Comparison of ENCODE assay signal across 11 mouse cellular contexts in the genomic region with DNA sequence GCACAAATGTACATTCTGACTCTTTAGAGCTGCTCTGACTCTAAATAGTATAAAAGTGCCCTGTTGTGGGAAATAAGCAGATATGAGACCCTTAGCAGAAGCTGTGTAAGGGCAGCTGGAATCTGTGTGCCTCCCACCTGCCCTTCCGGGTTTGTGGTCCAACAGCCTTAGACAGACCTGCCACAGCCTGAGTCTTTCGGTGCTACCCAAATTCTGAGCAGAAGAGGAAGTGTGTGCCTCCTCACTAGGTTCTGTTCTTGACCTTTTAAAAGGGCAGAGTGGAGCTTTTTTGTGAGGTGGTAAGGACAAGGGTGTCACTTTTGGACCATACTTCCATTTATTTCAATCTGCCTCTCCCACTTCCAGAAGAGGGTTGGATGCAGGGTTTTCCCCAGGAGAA. TPM values are rescaled to one million over a fixed set of nuclear protein-coding genes. Genes with fewer than 3 reads are reported as not detected.
A peak's percentile ranks its signal among the peaks of the same experiment; 100 is the strongest.
DNase-seq lines count a peak whose midpoint lies in the region; ATAC-seq and TF ChIP-seq lines count a peak whose summit lies in the region.
"Had no signal": no experiment of that assay in that cellular context is flagged by ENCODE, and none has a peak within 500 bp of the region (broad histone marks: within the 10 kb centered on the region; RNA-seq: fewer than 3 reads in every experiment).

No protein-coding gene starts in this region.

- 0 out of 2 replicates have a peak overlapping the region, but pooled peaks have one; percentile 4 for H3K9ac ChIP-seq in CH12.LX (ENCODE audit: insufficient read depth, low read depth)
- H3K9ac ChIP-seq: forebrain, embryonic 15.5 days had no signal

- H3K36me3 ChIP-seq in CH12.LX (replicated peaks in 1 of 2; ENCODE audit: control insufficient read depth in 1 of 2, insufficient read depth in 1 of 2, low read length in 1 of 2): no peaks in the 10 kb centered on the region
- H3K36me3 ChIP-seq: forebrain, embryonic 15.5 days; hindbrain, embryonic 10.5 days had no signal

- H3K4me3 ChIP-seq in left cerebral cortex, adult 2 months: no peak overlapping the region
- H3K4me3 ChIP-seq in CH12.LX (replicated peaks in 1 of 3; ENCODE audit: low read depth in 2 of 3, low read length in 2 of 3, poor library complexity in 1 of 3): no peak overlapping the region
- H3K4me3 ChIP-seq in embryonic fibroblast, embryonic 13.5 days (ENCODE audit: insufficient read depth, low read length): no peak overlapping the region
- H3K4me3 ChIP-seq: forebrain, embryonic 15.5 days; hindbrain, embryonic 10.5 days had no signal

- H3K4me2 ChIP-seq in CH12.LX (ENCODE audit: insufficient read depth, low read depth, poor library complexity, severe bottlenecking): peak overlapping the region; percentile 30
- H3K4me2 ChIP-seq: forebrain, embryonic 15.5 days had no signal

- H3K9me3 ChIP-seq in CH12.LX (replicated peaks; ENCODE audit: low read length): no peaks in the 10 kb centered on the region
- H3K9me3 ChIP-seq: forebrain, embryonic 15.5 days; hindbrain, embryonic 10.5 days had no signal

- ATAC-seq in neutrophil, adult 5-6 weeks (ENCODE audit: extremely low read depth, insufficient number of reproducible peaks, low FRiP score, poor library complexity, severe bottlenecking): peak; percentile 42
- ATAC-seq: forebrain, embryonic 15.5 days had no signal

- DNase-seq in left cerebral cortex, adult 2 months (ENCODE audit: extremely low spot score in 1 of 2, low spot score in 2 of 2): no peak
- DNase-seq in left cerebral cortex, postnatal 10 days (ENCODE audit: extremely low spot score in 1 of 2, low spot score in 2 of 2): no peak
- peak; percentile 83 for DNase-seq in CH12.LX (ENCODE audit: extremely low read depth)
- DNase-seq in urinary bladder, adult 2 months (ENCODE audit: low spot score): no peak
- DNase-seq in frontal cortex, postnatal 36 days (ENCODE audit: low spot score in 2 of 2): no peak
- no peak for DNase-seq in gastrocnemius, postnatal 10 days
- DNase-seq: right cerebral cortex, adult 18-20 months had no signal

- TF ChIP-seq RAD21 in CH12.LX (IDR thresholded peaks at IDR 0.05; ENCODE audit: low read depth, low read length): no peak

- TF ChIP-seq CTCF in left cerebral cortex, adult 2 months (IDR thresholded peaks at IDR 0.05): no peak
- TF ChIP-seq CTCF in CH12.LX (conservative IDR thresholded peaks at IDR 0.05 in 1 of 2, IDR thresholded peaks at IDR 0.05 in 1 of 2; ENCODE audit: low read depth in 2 of 2, low read length in 2 of 2): no peak
- TF ChIP-seq CTCF in embryonic fibroblast, embryonic 13.5 days (IDR thresholded peaks at IDR 0.05; ENCODE audit: borderline replicate concordance, insufficient read depth, low read length): no peak

- no peaks in the 10 kb centered on the region for H3K27me3 ChIP-seq in CH12.LX (replicated peaks)
- H3K27me3 ChIP-seq: forebrain, embryonic 15.5 days had no signal

- peak; percentile 70 for TF ChIP-seq EP300 in CH12.LX (IDR thresholded peaks at IDR 0.05; ENCODE audit: low read length)

- dilution Hi-C loops in CH12.LX (cut with MboI; ENCODE audit: extremely low pct_ligation_motif_present, extremely low pct_unique_long_range_greater_than_20kb, low sequenced_read_pairs): no loop called here

- in situ Hi-C loops in CH12.LX (cut with MboI; ENCODE audit: low pct_ligation_motif_present, low pct_unique_long_range_greater_than_20kb, low sequenced_read_pairs): loop anchor here (5.0 kb wide), 1 partner anchor 80 kb away; the partner anchor contains the start of gene Ifnar2

- H3K79me2 ChIP-seq in CH12.LX (replicated peaks; ENCODE audit: control insufficient read depth, extremely low read depth, insufficient read depth, poor library complexity, severe bottlenecking): no peaks in the 10 kb centered on the region

- peak overlapping the region; percentile 59 for H3K27ac ChIP-seq in left cerebral cortex, adult 2 months
- peak overlapping the region; percentile 59 for H3K27ac ChIP-seq in CH12.LX (ENCODE audit: insufficient read depth, low read depth)
- peak overlapping the region; percentile 67; the same call in 1 of the 2 replicates for H3K27ac ChIP-seq in embryonic fibroblast, embryonic 13.5 days (ENCODE audit: insufficient read depth, low read length)
- H3K27ac ChIP-seq: forebrain, embryonic 15.5 days; hindbrain, embryonic 10.5 days had no signal

- peaks cover 32 to 81% of the 10 kb centered on the region in 2 experiments for H3K4me1 ChIP-seq in CH12.LX (ENCODE audit: control insufficient read depth in 1 of 2, insufficient read depth in 2 of 2)
- H3K4me1 ChIP-seq in embryonic fibroblast, embryonic 13.5 days (ENCODE audit: control insufficient read depth, insufficient read depth, low read length): peaks cover 11% of the 10 kb centered on the region
- H3K4me1 ChIP-seq: forebrain, embryonic 15.5 days had no signal

- TF ChIP-seq POLR2A in CH12.LX (IDR thresholded peaks at IDR 0.05; ENCODE audit: low read depth, low read length): peak; percentile 53
- TF ChIP-seq POLR2A in embryonic fibroblast, embryonic 13.5 days (IDR thresholded peaks at IDR 0.05; ENCODE audit: low read depth, low read length): no peak

- intact Hi-C loops in left cerebral cortex, adult 2 months (cut with DNase I): no loop called here
- intact Hi-C loops in left cerebral cortex, postnatal 10 days (cut with DNase I): no loop called here

TF ChIP-seq in CH12.LX, 34 proteins besides CTCF, POLR2A, EP300 and RAD21:
- no peak for TF ChIP-seq E2F4 (IDR thresholded peaks at IDR 0.05; ENCODE audit: insufficient replicate concordance, low read depth, low read length)
- 0 out of 2 replicates have a peak, but pooled peaks have one; percentile 35 for TF ChIP-seq CHD2 (IDR thresholded peaks at IDR 0.05; ENCODE audit: low read length)
- peak; percentile 53; the same call in 1 of the 2 replicates for TF ChIP-seq MEF2A (IDR thresholded peaks at IDR 0.05; ENCODE audit: borderline replicate concordance, low read depth, low read length)
- no peak for TF ChIP-seq MYC (IDR thresholded peaks at IDR 0.05; ENCODE audit: low read depth, low read length)
- no peak for TF ChIP-seq GABPA (IDR thresholded peaks at IDR 0.05; ENCODE audit: insufficient replicate concordance, low read depth, low read length)
- TF ChIP-seq ELF1 (IDR thresholded peaks at IDR 0.05; ENCODE audit: low read depth, low read length): peak; percentile 94
- no peak for TF ChIP-seq MXI1 (IDR thresholded peaks at IDR 0.05; ENCODE audit: low read depth, low read length)
- TF ChIP-seq TBP (conservative IDR thresholded peaks at IDR 0.05; ENCODE audit: low read depth, low read length): 0 out of 2 replicates have a peak, but pooled peaks have one; percentile 14
- TF ChIP-seq KAT2A (IDR thresholded peaks at IDR 0.05; ENCODE audit: insufficient replicate concordance, low read length): no peak
- TF ChIP-seq IRF4 (IDR thresholded peaks at IDR 0.05; ENCODE audit: low read depth, low read length): peak; percentile 48
- TF ChIP-seq ZNF384 (IDR thresholded peaks at IDR 0.05; ENCODE audit: low read depth, low read length): no peak
- TF ChIP-seq JUN (IDR thresholded peaks at IDR 0.05; ENCODE audit: insufficient read depth, low read depth, low read length): no peak
- TF ChIP-seq TCF12 (IDR thresholded peaks at IDR 0.05; ENCODE audit: low read depth, low read length): peak; percentile 74; the same call in 1 of the 2 replicates
- TF ChIP-seq HCFC1 (IDR thresholded peaks at IDR 0.05; ENCODE audit: low read depth, low read length): peak; percentile 22; the same call in 1 of the 2 replicates
- no peak for TF ChIP-seq CHD1 (IDR thresholded peaks at IDR 0.05; ENCODE audit: low read depth, low read length)
- peak; percentile 53; the same call in 1 of the 2 replicates for TF ChIP-seq NELFE (IDR thresholded peaks at IDR 0.05; ENCODE audit: low read depth, low read length)
- no peak for TF ChIP-seq MAX (IDR thresholded peaks at IDR 0.05; ENCODE audit: low read length)
- TF ChIP-seq UBTF (IDR thresholded peaks at IDR 0.05; ENCODE audit: low read depth, low read length): no peak
- TF ChIP-seq MAFK (IDR thresholded peaks at IDR 0.05; ENCODE audit: insufficient replicate concordance, low read length): no peak
- TF ChIP-seq ZMIZ1 (IDR thresholded peaks at IDR 0.05; ENCODE audit: low read depth, low read length): no peak
- TF ChIP-seq SMC3 (IDR thresholded peaks at IDR 0.05; ENCODE audit: low read depth, low read length): no peak
- TF ChIP-seq ETS1 (conservative IDR thresholded peaks at IDR 0.05; ENCODE audit: low read depth, low read length): peak; percentile 36
- no peak for TF ChIP-seq ZC3H11A (IDR thresholded peaks at IDR 0.05; ENCODE audit: low read depth, low read length)
- TF ChIP-seq BHLHE40 (IDR thresholded peaks at IDR 0.05; ENCODE audit: low read depth, low read length): 0 out of 2 replicates have a peak, but pooled peaks have one; percentile 18
- TF ChIP-seq NRF1 (IDR thresholded peaks at IDR 0.05; ENCODE audit: low read depth, low read length): no peak
- TF ChIP-seq ZKSCAN1 (IDR thresholded peaks at IDR 0.05; ENCODE audit: borderline replicate concordance, low read depth, low read length): no peak
- TF ChIP-seq PAX5 (IDR thresholded peaks at IDR 0.05; ENCODE audit: low read length): no peak
- TF ChIP-seq USF1 (IDR thresholded peaks at IDR 0.05; ENCODE audit: low read depth, low read length): no peak

RNA-seq across cellular contexts. Expression of gene Ifnar1, which starts 33.1 kb away (rescaled TPM):
- 10 to 100 TPM; 45.2 TPM for total RNA-seq in left cerebral cortex, adult 2 months (2021)
- 10 to 100 TPM; 68.8 to 75.0 TPM for total RNA-seq in left cerebral cortex, postnatal 10 days (2021)
- total RNA-seq in CH12.LX (2012; rRNA removed) (32.1 and 32.8 TPM in 2 replicates), CH12.LX (2014; rRNA removed) (34.9 and 40.3 TPM in 2 replicates)
- 40.1 and 49.4 TPM in 2 replicates for polyA plus RNA-seq in CH12.LX (2012; ENCODE audit: insufficient read length, low read depth)
- polyA plus RNA-seq in embryonic fibroblast, embryonic 13.5 days (2011; ENCODE audit: insufficient read length, low read depth, missing spikeins): 58.6 and 73.8 TPM in 2 replicates
- 159 and 168 TPM in 2 replicates for total RNA-seq in neutrophil, adult 5-6 weeks (2017)
- 30.8 and 33.2 TPM in 2 replicates for polyA plus RNA-seq in urinary bladder, adult 2 months (2012; rRNA removed)
- 10 to 100 TPM; 34.9 to 36.9 TPM for total RNA-seq in gastrocnemius, postnatal 10 days (2021)

RNA-seq across cellular contexts. Expression of gene Il10rb, which starts 46.0 kb away (rescaled TPM):
- 1 to 10 TPM; 8.5 to 9.1 TPM for total RNA-seq in left cerebral cortex, adult 2 months (2021)
- total RNA-seq in left cerebral cortex, postnatal 10 days (2021): 1 to 10 TPM; 7.9 to 8.9 TPM
- total RNA-seq in CH12.LX (2012; rRNA removed) (27.5 and 32.1 TPM in 2 replicates), CH12.LX (2014; rRNA removed) (34.8 and 36.1 TPM in 2 replicates)
- polyA plus RNA-seq in CH12.LX (2012; ENCODE audit: insufficient read length, low read depth): 35.6 and 37.9 TPM in 2 replicates
- 29.0 and 34.6 TPM in 2 replicates for polyA plus RNA-seq in embryonic fibroblast, embryonic 13.5 days (2011; ENCODE audit: insufficient read length, low read depth, missing spikeins)
- total RNA-seq in neutrophil, adult 5-6 weeks (2017): 144 and 156 TPM in 2 replicates
- polyA plus RNA-seq in urinary bladder, adult 2 months (2012; rRNA removed): 52.4 and 54.7 TPM in 2 replicates
- 10 to 100 TPM; 13.4 to 17.0 TPM for total RNA-seq in gastrocnemius, postnatal 10 days (2021)
